Mouse (Mus musculus) CH12.LX (cell line): ENCODE measurements around the gene Clic4. TPM values are rescaled to one million over a fixed set of nuclear protein-coding genes. Genes with fewer than 3 reads are reported as not detected.

Experiments used
- DNase-seq: peaks from one replicate; pipeline ENCODE4 v3.0.0-alpha.2; 2013; ENCODE audit errors: extremely low read depth
- H3K27ac ChIP-seq: 2 replicates; pipeline ENCODE4 v1.5.1; 2012; ENCODE audit warnings: low read depth, mild to moderate bottlenecking, control low read depth, moderate library complexity; ENCODE audit not compliant: insufficient read depth
- H3K27me3 ChIP-seq: replicated peaks from 2 replicates; pipeline ENCODE3; 2012; ENCODE audit warnings: inconsistent platforms
- H3K36me3 ChIP-seq, 2 experiments: replicated peaks in 1 of 2; 2 replicates each; pipeline versions ENCODE3 to v1.6.1; 2012; ENCODE audit warnings: inconsistent platforms in 1 of 2, low read length in 1 of 2, mild to moderate bottlenecking in 1 of 2, mixed read lengths in 1 of 2, moderate library complexity in 1 of 2; ENCODE audit not compliant: control insufficient read depth in 1 of 2, insufficient read depth in 1 of 2
- H3K4me1 ChIP-seq, 2 experiments: 2 replicates each; pipeline ENCODE4 v1.6.1; 2012; ENCODE audit warnings: inconsistent platforms in 1 of 2, moderate library complexity in 1 of 2; ENCODE audit not compliant: insufficient read depth in 2 of 2, control insufficient read depth in 1 of 2
- H3K4me2 ChIP-seq: 2 replicates; pipeline ENCODE4 v1.6.1; 2012; ENCODE audit warnings: low read depth, mild to moderate bottlenecking, control low read depth; ENCODE audit not compliant: poor library complexity, insufficient read depth, severe bottlenecking
- H3K4me3 ChIP-seq, 3 experiments: fragments of 150-350 bp in 1 of 3; sonication (generic) in 1 of 3; replicated peaks in 1 of 3; 2 replicates each; pipeline versions ENCODE3 to v1.5.1; 2011 to 2012; ENCODE audit warnings: low read depth in 2 of 3, low read length in 2 of 3, mild to moderate bottlenecking in 2 of 3, moderate library complexity in 2 of 3, control low read depth in 1 of 3, improper control_type of control experiment in 1 of 3, inconsistent platforms in 1 of 3, mixed read lengths in 1 of 3; ENCODE audit not compliant: poor library complexity in 1 of 3
- H3K79me2 ChIP-seq: replicated peaks from 2 replicates; pipeline ENCODE4 v1.6.1; 2012; ENCODE audit warnings: mild to moderate bottlenecking, moderate library complexity; ENCODE audit not compliant: control insufficient read depth, poor library complexity, insufficient read depth, severe bottlenecking; ENCODE audit errors: extremely low read depth
- H3K9ac ChIP-seq: 2 replicates; pipeline ENCODE4 v1.6.1; 2012; ENCODE audit warnings: low read depth, mild to moderate bottlenecking, control low read depth, moderate library complexity; ENCODE audit not compliant: insufficient read depth
- H3K9me3 ChIP-seq: replicated peaks from 2 replicates; pipeline ENCODE3; 2012; ENCODE audit warnings: low read length, inconsistent platforms, mixed read lengths
- CHD1 ChIP-seq: IDR thresholded peaks from 2 replicates; pipeline ENCODE4 v1.6.1; 2012; ENCODE audit warnings: low read depth, low read length, improper control_type of control experiment, inconsistent platforms
- CHD2 ChIP-seq: IDR thresholded peaks from 2 replicates; pipeline ENCODE4 v1.6.1; 2011; ENCODE audit warnings: low read length, improper control_type of control experiment
- CTCF ChIP-seq, 2 experiments: IDR thresholded peaks in 1 of 2; conservative IDR thresholded peaks in 1 of 2; 2 replicates each; pipeline ENCODE4 v1.5.1; 2011 to 2012; ENCODE audit warnings: low read depth in 2 of 2, low read length in 2 of 2, improper control_type of control experiment in 1 of 2, inconsistent platforms in 1 of 2, mild to moderate bottlenecking in 1 of 2, moderate library complexity in 1 of 2
- ELF1 ChIP-seq: IDR thresholded peaks from 2 replicates; pipeline ENCODE4 v1.6.1; 2014; ENCODE audit warnings: low read depth, mild to moderate bottlenecking, inconsistent platforms, low read length, improper control_type of control experiment
- EP300 ChIP-seq: IDR thresholded peaks from 2 replicates; pipeline ENCODE4 v1.6.1; 2011; ENCODE audit warnings: low read length, improper control_type of control experiment
- GABPA ChIP-seq: IDR thresholded peaks from 2 replicates; pipeline ENCODE4 v1.6.1; 2012; ENCODE audit warnings: low read depth, low read length, improper control_type of control experiment, inconsistent platforms; ENCODE audit not compliant: insufficient replicate concordance
- HCFC1 ChIP-seq: IDR thresholded peaks from 2 replicates; pipeline ENCODE4 v1.6.1; 2012; ENCODE audit warnings: low read depth, mild to moderate bottlenecking, inconsistent platforms, low read length, improper control_type of control experiment
- JUN ChIP-seq: IDR thresholded peaks from 2 replicates; pipeline ENCODE4 v1.6.1; 2011; ENCODE audit warnings: low read depth, mild to moderate bottlenecking, low read length, improper control_type of control experiment, moderate library complexity; ENCODE audit not compliant: insufficient read depth
- MAFK ChIP-seq: IDR thresholded peaks from 2 replicates; pipeline ENCODE4 v1.6.1; 2011; ENCODE audit warnings: low read length, improper control_type of control experiment; ENCODE audit not compliant: insufficient replicate concordance
- MYC ChIP-seq: IDR thresholded peaks from 2 replicates; pipeline ENCODE4 v1.6.1; 2011; ENCODE audit warnings: low read depth, mild to moderate bottlenecking, improper control_type of control experiment, low read length
- NELFE ChIP-seq: IDR thresholded peaks from 2 replicates; pipeline ENCODE4 v1.6.1; 2011; ENCODE audit warnings: low read depth, low read length, improper control_type of control experiment
- PAX5 ChIP-seq: IDR thresholded peaks from 2 replicates; pipeline ENCODE4 v1.6.1; 2012; ENCODE audit warnings: low read length, inconsistent platforms, mixed read lengths
- RCOR1 ChIP-seq: conservative IDR thresholded peaks from 2 replicates; pipeline ENCODE4 v1.6.1; 2012; ENCODE audit warnings: low read depth, mild to moderate bottlenecking, inconsistent platforms, low read length, improper control_type of control experiment
- TCF12 ChIP-seq: IDR thresholded peaks from 2 replicates; pipeline ENCODE4 v1.6.1; 2014; ENCODE audit warnings: low read depth, mild to moderate bottlenecking, inconsistent platforms, low read length, improper control_type of control experiment
- UBTF ChIP-seq: IDR thresholded peaks from 2 replicates; pipeline ENCODE4 v1.6.1; 2012; ENCODE audit warnings: low read depth, mild to moderate bottlenecking, inconsistent platforms, low read length, improper control_type of control experiment, moderate library complexity
- USF2 ChIP-seq: conservative IDR thresholded peaks from 2 replicates; pipeline ENCODE4 v1.6.1; 2011; ENCODE audit warnings: low read depth, low read length, improper control_type of control experiment
- ZKSCAN1 ChIP-seq: IDR thresholded peaks from 2 replicates; pipeline ENCODE4 v1.6.1; 2012; ENCODE audit warnings: low read depth, inconsistent platforms, low read length, improper control_type of control experiment, borderline replicate concordance
- ZNF384 ChIP-seq: IDR thresholded peaks from 2 replicates; pipeline ENCODE4 v1.6.1; 2012; ENCODE audit warnings: low read depth, low read length, improper control_type of control experiment, inconsistent platforms
- dilution Hi-C: fragments of 300-500 bp; cut with MboI; formaldehyde crosslinking; loops from 2 replicates; pipeline ENCODE4 v1.14.3; 2020; ENCODE audit warnings: low sequenced_read_pairs; ENCODE audit not compliant: extremely low pct_unique_long_range_greater_than_20kb, extremely low pct_ligation_motif_present
- in situ Hi-C: fragments of 300-500 bp; cut with MboI; formaldehyde crosslinking; loops from 3 replicates; pipeline ENCODE4 v1.14.3; 2019; ENCODE audit warnings: low sequenced_read_pairs, low pct_ligation_motif_present, low pct_unique_long_range_greater_than_20kb, mixed read lengths
- polyA plus RNA-seq: library from polyadenylated mRNA; unstranded; fragments of >175 nt; gene quantifications from 2 replicates; pipeline ENCODE4 v1.2.1, GENCODE M21; 2012; ENCODE audit warnings: low read depth; ENCODE audit not compliant: insufficient read length
- total RNA-seq, 2 experiments: library from RNA; depleted of rRNA; stranded (reverse); fragments of 300-350 nt in 1 of 2; fragments of >200 nt in 1 of 2; gene quantifications; 2 replicates each; pipeline ENCODE4 v1.2.3; 2012 to 2014

Clic4 gene
- total and polyA plus RNA-seq, 3 experiments = 154 to 214 (median 199) TPM

GRCm38 (mm10) chr4:135283875-135284274, 11.3 kb upstream of the Clic4 start:
- Histone ChIP-seq H3K79me2 (no peaks in the 10 kb centered on the region), H3K27me3 (no peaks in the 10 kb centered on the region), H3K27ac (no peak overlapping the region), H3K9ac (no peak overlapping the region), H3K36me3 (no peaks in the 10 kb centered on the region), H3K4me1 (peaks cover 10 to 23% of the 10 kb centered on the region in 2 experiments), H3K4me2 (no peak overlapping the region), H3K4me3 (no peak overlapping the region), H3K9me3 (peaks cover 2% of the 10 kb centered on the region)
- dilution Hi-C loops = no loop called here
- in situ Hi-C loops = no loop called here
- no peak for DNase-seq
- no peak for TF ChIP-seq CHD1
- 0 out of 4 replicates have a peak, but pooled peaks of 1 of the 2 experiments have one; percentile 4 for TF ChIP-seq CTCF (conservative IDR thresholded peaks at IDR 0.05 in 1 of 2, IDR thresholded peaks at IDR 0.05 in 1 of 2; ENCODE audit: low read depth in 2 of 2, low read length in 2 of 2)
- TF ChIP-seq EP300 = no peak
- no peak for TF ChIP-seq HCFC1
- no peak for TF ChIP-seq RCOR1
- no peak for TF ChIP-seq ELF1
- TF ChIP-seq, all 38 proteins: peak for 1

GRCm38 (mm10) chr4:135283417-135283816, 10.8 kb upstream of the Clic4 start:
- H3K27ac ChIP-seq = no peak overlapping the region

GRCm38 (mm10) chr4:135282651-135283290, 10.2 kb upstream of the Clic4 start:
- H3K27ac ChIP-seq = no peak overlapping the region
- no peaks in the 10 kb centered on the region for H3K36me3 ChIP-seq
- TF ChIP-seq GABPA (no peak), UBTF (no peak), ZNF384 (0 out of 2 replicates have a peak, but pooled peaks have one; percentile 15), ZKSCAN1 (no peak), USF2 (no peak)
- peaks cover 2% of the 10 kb centered on the region for H3K9me3 ChIP-seq
- H3K4me3 ChIP-seq = no peak overlapping the region
- H3K79me2 ChIP-seq = no peaks in the 10 kb centered on the region
- DNase-seq = no peak
- no peaks in the 10 kb centered on the region for H3K27me3 ChIP-seq
- H3K4me2 ChIP-seq = no peak overlapping the region
- H3K9ac ChIP-seq = no peak overlapping the region
- peaks cover 5 to 26% of the 10 kb centered on the region in 2 experiments for H3K4me1 ChIP-seq
- in situ Hi-C loops (no loop called here), dilution Hi-C loops (no loop called here)

More at GRCm38 (mm10) chr4:135283417-135283816, 10.8 kb upstream of the Clic4 start:
- H3K9ac ChIP-seq = no peak overlapping the region
- no peaks in the 10 kb centered on the region for H3K27me3 ChIP-seq
- in situ Hi-C loops = no loop called here
- H3K4me3 ChIP-seq = no peak overlapping the region
- H3K79me2 ChIP-seq = no peaks in the 10 kb centered on the region
- H3K9me3 ChIP-seq = peaks cover 2% of the 10 kb centered on the region
- DNase-seq = no peak
- dilution Hi-C loops = no loop called here
- H3K36me3 ChIP-seq = no peaks in the 10 kb centered on the region
- peaks cover 5 to 22% of the 10 kb centered on the region in 2 experiments for H3K4me1 ChIP-seq
- H3K4me2 ChIP-seq = no peak overlapping the region
- no peak for TF ChIP-seq CHD2
- no peak for TF ChIP-seq PAX5
- TF ChIP-seq GABPA = no peak
- no peak for TF ChIP-seq MAFK
- TF ChIP-seq TCF12 = no peak
- TF ChIP-seq ZKSCAN1 = no peak
- no peak for TF ChIP-seq MYC
- no peak for TF ChIP-seq NELFE
- no peak for TF ChIP-seq JUN
